Mouse (Mus musculus): Measurements from ENCODE around the gene Epha6. TPM values are rescaled to one million over a fixed set of nuclear protein-coding genes. Genes with fewer than 3 reads are reported as not detected.

Gene Epha6
- polyA plus RNA-seq, 1 experiment from 2014 or later = 0.19 TPM

- no peak overlapping the region for H3K9ac ChIP-seq (ENCODE audit: low read length)
- no peaks in the 10 kb centered on the region for H3K9me3 ChIP-seq (ENCODE audit: control insufficient read depth, low read length)
- ATAC-seq (ENCODE audit: insufficient number of reproducible peaks, insufficient read depth, low FRiP score, low read depth) = no peak
- H3K36me3 ChIP-seq (ENCODE audit: control insufficient read depth, insufficient read depth, low read length) = no peaks in the 10 kb centered on the region
- no peak overlapping the region for H3K4me3 ChIP-seq (ENCODE audit: control insufficient read depth in 1 of 2, insufficient read depth in 1 of 2, low read depth in 1 of 2, low read length in 2 of 2)
- no peak overlapping the region for H3K27ac ChIP-seq (replicated peaks in 1 of 2; ENCODE audit: control insufficient read depth in 1 of 2, insufficient read depth in 1 of 2, low read depth in 2 of 2, low read length in 2 of 2)
- no peaks in the 10 kb centered on the region for H3K27me3 ChIP-seq (ENCODE audit: control insufficient read depth, insufficient read depth, low read length)
- no peak overlapping the region for H3K4me2 ChIP-seq (ENCODE audit: low read length)
- WGBS = 82% methylated on average over 10 of the region's 10 CpGs
- no peaks in the 10 kb centered on the region for H3K4me1 ChIP-seq (ENCODE audit: control insufficient read depth in 2 of 2, insufficient read depth in 2 of 2, low read length in 2 of 2)
Measured at GRCm38 (mm10) chr16:60070457-60071112, 534.7 kb downstream of the Epha6 start.

- Histone ChIP-seq H3K4me2 (ENCODE audit: low read length) (no peak overlapping the region), H3K4me1 (ENCODE audit: control insufficient read depth in 2 of 2, insufficient read depth in 2 of 2, low read length in 2 of 2) (no peaks in the 10 kb centered on the region), H3K36me3 (ENCODE audit: control insufficient read depth, insufficient read depth, low read length) (no peaks in the 10 kb centered on the region), H3K4me3 (ENCODE audit: control insufficient read depth in 1 of 2, insufficient read depth in 1 of 2, low read depth in 1 of 2, low read length in 2 of 2) (no peak overlapping the region), H3K9me3 (ENCODE audit: control insufficient read depth, low read length) (no peaks in the 10 kb centered on the region), H3K9ac (ENCODE audit: low read length) (no peak overlapping the region), H3K27ac (replicated peaks in 1 of 2; ENCODE audit: control insufficient read depth in 1 of 2, insufficient read depth in 1 of 2, low read depth in 2 of 2, low read length in 2 of 2) (no peak overlapping the region), H3K27me3 (ENCODE audit: control insufficient read depth, insufficient read depth, low read length) (no peaks in the 10 kb centered on the region)
- 68% methylated on average over 1 of the region's 1 CpGs for WGBS
- ATAC-seq (ENCODE audit: insufficient number of reproducible peaks, insufficient read depth, low FRiP score, low read depth) = no peak
Measured at GRCm38 (mm10) chr16:60043809-60044208, 561.5 kb downstream of the Epha6 start.

GRCm38 (mm10) chr16:60028381-60028780 lies 577.0 kb downstream of the Epha6 start:
- Histone ChIP-seq H3K4me1 (ENCODE audit: control insufficient read depth in 2 of 2, insufficient read depth in 2 of 2, low read length in 2 of 2) (no peaks in the 10 kb centered on the region), H3K27ac (replicated peaks in 1 of 2; ENCODE audit: control insufficient read depth in 1 of 2, insufficient read depth in 1 of 2, low read depth in 2 of 2, low read length in 2 of 2) (no peak overlapping the region), H3K9me3 (ENCODE audit: control insufficient read depth, low read length) (no peaks in the 10 kb centered on the region), H3K4me3 (ENCODE audit: control insufficient read depth in 1 of 2, insufficient read depth in 1 of 2, low read depth in 1 of 2, low read length in 2 of 2) (no peak overlapping the region), H3K36me3 (ENCODE audit: control insufficient read depth, insufficient read depth, low read length) (no peaks in the 10 kb centered on the region), H3K9ac (ENCODE audit: low read length) (no peak overlapping the region), H3K4me2 (ENCODE audit: low read length) (no peak overlapping the region), H3K27me3 (ENCODE audit: control insufficient read depth, insufficient read depth, low read length) (no peaks in the 10 kb centered on the region)
- 31% methylated on average over 1 of the region's 1 CpGs for WGBS
- no peak for ATAC-seq (ENCODE audit: insufficient number of reproducible peaks, insufficient read depth, low FRiP score, low read depth)

- Histone ChIP-seq H3K4me2 (ENCODE audit: low read length) (no peak overlapping the region), H3K9ac (ENCODE audit: low read length) (no peak overlapping the region), H3K9me3 (ENCODE audit: control insufficient read depth, low read length) (no peaks in the 10 kb centered on the region), H3K27me3 (ENCODE audit: control insufficient read depth, insufficient read depth, low read length) (no peaks in the 10 kb centered on the region), H3K4me3 (ENCODE audit: control insufficient read depth in 1 of 2, insufficient read depth in 1 of 2, low read depth in 1 of 2, low read length in 2 of 2) (no peak overlapping the region), H3K27ac (replicated peaks in 1 of 2; ENCODE audit: control insufficient read depth in 1 of 2, insufficient read depth in 1 of 2, low read depth in 2 of 2, low read length in 2 of 2) (no peak overlapping the region), H3K36me3 (ENCODE audit: control insufficient read depth, insufficient read depth, low read length) (no peaks in the 10 kb centered on the region), H3K4me1 (ENCODE audit: control insufficient read depth in 2 of 2, insufficient read depth in 2 of 2, low read length in 2 of 2) (no peaks in the 10 kb centered on the region)
- WGBS = 61% methylated on average over 2 of the region's 2 CpGs
- no peak for ATAC-seq (ENCODE audit: insufficient number of reproducible peaks, insufficient read depth, low FRiP score, low read depth)
Measured at GRCm38 (mm10) chr16:60006857-60007568, 598.3 kb downstream of the Epha6 start.

- Histone ChIP-seq H3K27me3 (ENCODE audit: control insufficient read depth, insufficient read depth, low read length) (no peaks in the 10 kb centered on the region), H3K27ac (replicated peaks in 1 of 2; ENCODE audit: control insufficient read depth in 1 of 2, insufficient read depth in 1 of 2, low read depth in 2 of 2, low read length in 2 of 2) (no peak overlapping the region), H3K4me2 (ENCODE audit: low read length) (no peak overlapping the region), H3K4me3 (ENCODE audit: control insufficient read depth in 1 of 2, insufficient read depth in 1 of 2, low read depth in 1 of 2, low read length in 2 of 2) (no peak overlapping the region), H3K9ac (ENCODE audit: low read length) (no peak overlapping the region), H3K36me3 (ENCODE audit: control insufficient read depth, insufficient read depth, low read length) (no peaks in the 10 kb centered on the region), H3K4me1 (ENCODE audit: control insufficient read depth in 2 of 2, insufficient read depth in 2 of 2, low read length in 2 of 2) (no peaks in the 10 kb centered on the region), H3K9me3 (ENCODE audit: control insufficient read depth, low read length) (no peaks in the 10 kb centered on the region)
- 58% methylated on average over 4 of the region's 4 CpGs for WGBS
- ATAC-seq (ENCODE audit: insufficient number of reproducible peaks, insufficient read depth, low FRiP score, low read depth) = no peak
Measured at GRCm38 (mm10) chr16:59969816-59970215, 635.5 kb downstream of the Epha6 start.

GRCm38 (mm10) chr16:59955731-59956130 lies 649.6 kb downstream of the Epha6 start:
- WGBS = 72% methylated on average over 2 of the region's 2 CpGs
- no peaks in the 10 kb centered on the region for H3K9me3 ChIP-seq (ENCODE audit: control insufficient read depth, low read length)
- H3K4me2 ChIP-seq (ENCODE audit: low read length) = no peak overlapping the region
- no peak for ATAC-seq (ENCODE audit: insufficient number of reproducible peaks, insufficient read depth, low FRiP score, low read depth)
- H3K27ac ChIP-seq (replicated peaks in 1 of 2; ENCODE audit: control insufficient read depth in 1 of 2, insufficient read depth in 1 of 2, low read depth in 2 of 2, low read length in 2 of 2) = no peak overlapping the region
- no peaks in the 10 kb centered on the region for H3K36me3 ChIP-seq (ENCODE audit: control insufficient read depth, insufficient read depth, low read length)
- H3K4me3 ChIP-seq (ENCODE audit: control insufficient read depth in 1 of 2, insufficient read depth in 1 of 2, low read depth in 1 of 2, low read length in 2 of 2) = no peak overlapping the region
- H3K4me1 ChIP-seq (ENCODE audit: control insufficient read depth in 2 of 2, insufficient read depth in 2 of 2, low read length in 2 of 2) = no peaks in the 10 kb centered on the region
- no peaks in the 10 kb centered on the region for H3K27me3 ChIP-seq (ENCODE audit: control insufficient read depth, insufficient read depth, low read length)
- no peak overlapping the region for H3K9ac ChIP-seq (ENCODE audit: low read length)

- Histone ChIP-seq H3K27ac (replicated peaks in 1 of 2; ENCODE audit: control insufficient read depth in 1 of 2, insufficient read depth in 1 of 2, low read depth in 2 of 2, low read length in 2 of 2) (no peak overlapping the region), H3K9ac (ENCODE audit: low read length) (no peak overlapping the region), H3K4me3 (ENCODE audit: control insufficient read depth in 1 of 2, insufficient read depth in 1 of 2, low read depth in 1 of 2, low read length in 2 of 2) (no peak overlapping the region), H3K27me3 (ENCODE audit: control insufficient read depth, insufficient read depth, low read length) (no peaks in the 10 kb centered on the region), H3K36me3 (ENCODE audit: control insufficient read depth, insufficient read depth, low read length) (no peaks in the 10 kb centered on the region), H3K4me2 (ENCODE audit: low read length) (no peak overlapping the region), H3K4me1 (ENCODE audit: control insufficient read depth in 2 of 2, insufficient read depth in 2 of 2, low read length in 2 of 2) (no peaks in the 10 kb centered on the region), H3K9me3 (ENCODE audit: control insufficient read depth, low read length) (no peaks in the 10 kb centered on the region)
- ATAC-seq (ENCODE audit: insufficient number of reproducible peaks, insufficient read depth, low FRiP score, low read depth) = no peak
- WGBS = 84% methylated on average over 4 of the region's 4 CpGs
Measured at GRCm38 (mm10) chr16:59923696-59924095, 681.6 kb downstream of the Epha6 start.
